Mouse (Mus musculus) stomach, postnatal 0 days (tissue): Measurements from ENCODE around the gene Isl1.

ENCODE experiments used
- CTCF ChIP-seq: IDR thresholded peaks from 2 replicates; pipeline ENCODE4 v1.5.1; 2016; ENCODE audit warnings: antibody characterized with exemption, low read depth, mild to moderate bottlenecking, moderate library complexity
- EP300 ChIP-seq: optimal IDR thresholded peaks from 2 replicates; pipeline ENCODE3; 2016; ENCODE audit warnings: antibody characterized with exemption

DNA sequence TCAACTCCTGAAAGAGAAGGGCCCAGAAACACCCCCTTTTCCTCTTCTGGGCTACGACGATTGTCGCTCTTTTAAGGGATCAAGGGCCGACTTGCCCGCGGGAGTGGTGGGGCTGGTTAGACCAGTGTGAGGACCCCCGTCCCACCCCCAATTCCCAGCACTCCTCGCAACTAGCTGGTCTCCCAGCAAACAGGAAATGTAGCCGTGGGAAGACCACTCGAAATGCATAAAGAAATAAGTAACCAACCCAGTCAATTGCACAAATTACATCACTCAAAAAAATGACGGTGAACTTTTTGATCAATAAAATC is 15.4 kb downstream of the Isl1 start:
- TF ChIP-seq CTCF (no peak), EP300 (no peak)
